Mouse (Mus musculus) ovary, postnatal 10 days (tissue): ENCODE data around the gene Cx3cl1.

Source experiments
- DNase-seq: peaks from one replicate; pipeline ENCODE4 v3.0.0; 2022; ENCODE audit warnings: low spot score

Cx3cl1 gene

DNA sequence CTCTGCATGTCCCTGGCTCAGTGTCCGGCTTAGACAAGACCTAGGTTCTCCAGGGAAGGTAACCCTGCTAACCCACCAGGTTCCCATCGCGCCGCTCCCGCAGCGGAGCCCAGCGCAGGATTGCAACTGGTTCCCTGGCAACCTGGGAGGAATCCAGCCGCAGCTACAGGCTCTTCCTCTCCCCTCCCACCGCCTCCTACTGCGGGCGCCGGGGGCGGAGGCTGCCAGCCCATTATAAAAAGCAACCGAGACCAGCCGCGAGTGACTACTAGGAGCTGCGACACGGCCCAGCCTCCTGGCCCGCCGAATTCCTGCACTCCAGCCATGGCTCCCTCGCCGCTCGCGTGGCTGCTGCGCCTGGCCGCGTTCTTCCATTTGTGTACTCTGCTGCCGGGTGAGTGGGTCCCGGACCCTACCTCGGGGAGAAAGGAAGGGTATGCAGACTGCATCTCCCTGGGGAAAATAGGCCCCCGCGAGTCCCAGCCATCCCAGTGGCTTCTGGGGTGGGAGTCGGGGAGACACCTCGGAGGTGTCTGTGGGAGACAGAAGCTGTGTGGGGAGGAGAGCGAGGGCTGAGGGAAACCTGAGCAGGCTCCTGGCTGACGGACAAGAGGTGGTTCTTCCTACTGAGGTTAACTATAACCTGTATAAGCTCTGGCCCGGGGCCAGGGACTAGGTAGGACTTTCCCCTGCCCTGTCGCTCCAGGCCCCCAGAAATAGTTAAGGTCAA lies at the start of gene Cx3cl1:
Gene Cx3cl1 (plus strand): TSS at position 69 of the 730 bp plus-strand sequence.
- peak; percentile 49 for DNase-seq

- DNase-seq = no peak
Measured at GRCm38 (mm10) chr8:94725998-94726397, 45.8 kb upstream of the Cx3cl1 start.

- no peak for DNase-seq
Measured at GRCm38 (mm10) chr8:94729301-94729700, 42.5 kb upstream of the Cx3cl1 start.

DNA sequence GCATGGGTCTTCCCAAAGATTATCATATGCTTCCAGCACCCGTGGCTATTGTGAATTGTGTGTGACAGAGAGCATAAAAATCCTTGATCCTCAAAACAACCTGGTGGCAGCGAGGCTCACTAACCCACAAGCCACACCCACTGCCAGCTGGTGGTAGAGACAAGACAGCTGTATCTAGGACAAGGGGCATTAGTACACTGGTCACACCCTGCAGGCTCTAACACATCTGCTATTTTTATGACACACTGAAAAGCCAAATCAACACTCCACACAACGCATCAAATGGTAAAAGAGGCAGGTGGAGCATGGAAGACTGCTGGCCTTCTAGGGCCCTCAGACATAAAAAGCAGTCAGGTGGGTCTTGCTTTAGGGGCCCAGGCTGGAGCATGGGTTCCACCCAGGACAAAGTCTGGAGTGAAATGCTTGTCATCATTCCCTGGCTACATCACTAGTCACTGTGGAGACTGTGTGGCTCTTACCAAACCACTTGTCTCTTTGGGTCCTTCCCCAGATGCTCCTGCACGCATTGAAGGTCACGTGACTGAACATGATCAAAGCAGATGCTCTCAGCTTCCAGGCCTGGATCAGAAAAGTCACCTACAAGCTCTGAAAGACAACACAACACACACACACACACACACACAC lies 37.9 kb upstream of the Cx3cl1 start:
- DNase-seq = no peak

DNA sequence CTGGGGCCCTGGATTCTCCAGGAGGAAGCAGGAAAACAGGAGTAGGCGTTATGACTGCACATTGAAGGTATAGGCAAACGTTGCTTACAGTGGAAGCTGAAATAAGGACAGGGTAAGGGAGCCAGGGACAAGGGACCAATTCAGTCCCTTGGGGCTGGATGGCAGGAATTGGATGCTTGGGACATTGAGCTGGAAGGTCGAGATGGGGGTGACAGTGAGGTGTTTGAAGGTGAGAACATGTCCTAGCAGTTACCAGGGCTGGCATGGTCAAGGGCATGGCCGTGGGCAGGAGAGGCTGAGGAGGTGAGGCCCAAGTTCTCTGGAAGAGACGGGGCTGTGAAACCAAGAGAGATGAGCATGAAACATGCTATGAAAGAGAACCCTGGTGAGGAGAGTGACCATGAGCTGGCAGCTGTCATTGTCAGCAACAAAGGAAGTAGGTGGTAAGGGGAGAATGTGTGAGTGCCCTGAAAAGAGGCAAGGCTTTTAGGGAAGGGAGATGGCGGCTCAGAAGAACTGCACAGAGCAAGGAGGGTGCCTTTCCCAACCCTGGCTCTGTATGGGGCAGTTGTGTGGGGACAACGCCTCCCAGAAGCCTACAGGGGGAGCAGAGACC lies 37.0 kb upstream of the Cx3cl1 start:
- DNase-seq = no peak

GRCm38 (mm10) chr8:94735426-94736094 lies 36.2 kb upstream of the Cx3cl1 start:
- no peak for DNase-seq

DNA sequence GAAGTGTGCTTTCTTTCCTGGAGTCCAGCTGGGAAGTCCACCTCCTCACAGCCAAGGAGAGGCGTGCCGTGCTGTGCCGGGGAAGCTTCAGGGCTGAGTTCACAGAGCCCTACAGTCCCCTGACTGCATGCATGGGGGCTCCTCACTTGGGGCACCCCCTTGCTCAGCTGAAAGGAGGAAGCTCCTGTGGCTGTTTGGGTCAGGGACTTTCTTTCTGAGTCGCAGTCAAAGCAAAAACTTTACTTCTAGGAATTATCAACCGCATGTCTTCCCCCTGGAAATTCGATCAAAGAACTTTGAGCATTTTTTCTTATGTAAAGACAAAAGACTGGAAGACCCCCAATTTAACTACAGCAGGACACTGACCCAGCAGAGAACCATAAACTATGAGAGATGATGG lies 32.0 kb upstream of the Cx3cl1 start:
- no peak for DNase-seq

GRCm38 (mm10) chr8:94740591-94740990 lies 31.2 kb upstream of the Cx3cl1 start:
- no peak for DNase-seq

DNA sequence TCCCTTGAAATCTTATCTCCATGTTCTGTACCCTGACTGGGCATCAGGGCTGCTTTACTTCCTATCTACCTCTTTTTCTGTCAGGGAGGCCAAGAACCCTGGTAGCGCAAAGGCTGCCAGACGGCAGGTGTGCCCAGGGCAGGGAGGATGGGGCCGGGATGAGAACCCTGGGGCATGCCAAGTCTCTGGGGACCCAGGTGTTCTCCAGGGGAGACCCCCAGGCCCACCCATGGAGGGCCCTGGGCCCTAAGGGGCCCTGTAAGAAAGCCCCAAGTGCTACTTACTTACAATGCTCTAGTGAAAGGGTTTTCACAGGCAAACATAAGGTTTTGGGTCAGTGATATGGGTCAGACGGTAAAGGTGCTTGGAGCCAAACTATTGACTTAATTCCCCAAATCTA lies 30.1 kb upstream of the Cx3cl1 start:
- no peak for DNase-seq

DNA sequence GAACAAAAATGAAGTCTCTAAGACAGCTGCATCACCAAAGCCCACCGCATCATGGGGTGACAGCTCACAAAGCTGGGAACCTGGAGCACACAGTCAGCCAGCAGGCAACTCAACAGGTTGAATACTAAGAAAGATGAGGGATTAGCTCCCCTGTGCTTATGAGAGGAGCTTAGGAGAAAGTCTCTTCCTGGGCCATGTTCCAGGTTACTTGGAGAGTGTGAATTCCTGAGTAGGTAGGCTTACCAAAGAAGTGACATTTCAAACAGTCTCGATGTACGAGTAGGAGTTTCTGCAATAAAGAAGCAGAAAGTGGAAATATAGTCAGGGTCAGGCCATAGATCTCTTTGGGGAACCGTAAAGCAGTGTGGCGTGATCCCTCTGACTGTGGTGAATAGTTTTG lies 27.3 kb upstream of the Cx3cl1 start:
- no peak for DNase-seq

DNA sequence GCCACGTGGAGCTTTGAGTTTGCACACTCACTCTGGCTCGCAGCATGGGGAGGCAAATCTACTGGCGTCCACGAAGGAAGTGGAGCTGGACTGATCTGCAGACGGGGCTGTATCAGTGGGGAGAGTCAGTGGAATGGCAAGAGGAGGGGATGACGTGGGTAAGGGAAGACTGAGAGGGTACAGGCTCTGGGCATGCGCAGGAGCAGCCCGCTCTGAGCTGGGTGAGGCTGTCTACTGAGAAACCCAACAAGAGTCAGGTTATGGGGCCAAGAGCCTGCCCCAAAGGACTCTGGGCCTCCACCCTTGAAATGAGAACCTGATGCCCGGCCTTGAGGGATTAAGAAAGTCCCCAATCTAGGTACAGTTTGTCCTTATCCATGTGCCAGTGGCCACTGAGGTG lies 26.8 kb upstream of the Cx3cl1 start:
- no peak for DNase-seq

DNA sequence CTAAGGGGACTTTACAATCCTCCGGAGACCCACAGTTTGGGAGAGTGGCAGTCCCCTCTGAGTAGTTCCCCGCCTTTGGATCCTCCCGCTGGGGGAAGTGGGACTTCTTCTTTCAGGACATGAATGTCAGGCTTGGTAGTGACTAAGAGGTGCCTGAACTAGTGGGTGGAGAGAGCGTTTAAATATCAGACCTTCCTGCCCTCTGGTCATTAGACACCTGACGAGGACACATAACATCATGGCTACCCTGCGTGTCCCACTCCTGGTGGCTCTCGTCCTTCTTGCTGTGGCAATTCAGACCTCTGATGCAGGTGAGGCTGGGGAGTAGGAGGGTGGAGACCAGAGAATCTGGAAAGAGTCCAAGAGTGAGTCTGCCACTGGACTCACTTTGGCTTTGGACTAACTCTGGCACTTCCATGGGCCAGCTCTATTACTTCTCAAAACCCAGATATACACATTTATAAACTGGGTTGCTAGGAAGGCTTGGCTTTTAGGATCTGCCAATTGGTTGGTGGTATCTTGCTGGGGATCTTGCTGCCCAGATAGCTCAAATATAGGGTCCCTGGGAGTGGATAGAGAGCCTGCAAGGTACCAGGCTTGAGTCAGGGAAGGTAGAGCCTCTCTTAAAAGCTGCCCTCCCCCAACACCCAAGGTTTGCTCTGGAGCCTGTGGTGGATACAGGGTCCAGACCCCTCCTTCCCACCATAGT lies 26.2 kb upstream of the Cx3cl1 start, which contains the start of gene Ccl22:
Gene Ccl22 (plus strand): TSS at position 115 of the 709 bp plus-strand sequence.
- DNase-seq = no peak

GRCm38 (mm10) chr8:94746832-94747231 lies 25.0 kb upstream of the Cx3cl1 start:
- DNase-seq = no peak

DNA sequence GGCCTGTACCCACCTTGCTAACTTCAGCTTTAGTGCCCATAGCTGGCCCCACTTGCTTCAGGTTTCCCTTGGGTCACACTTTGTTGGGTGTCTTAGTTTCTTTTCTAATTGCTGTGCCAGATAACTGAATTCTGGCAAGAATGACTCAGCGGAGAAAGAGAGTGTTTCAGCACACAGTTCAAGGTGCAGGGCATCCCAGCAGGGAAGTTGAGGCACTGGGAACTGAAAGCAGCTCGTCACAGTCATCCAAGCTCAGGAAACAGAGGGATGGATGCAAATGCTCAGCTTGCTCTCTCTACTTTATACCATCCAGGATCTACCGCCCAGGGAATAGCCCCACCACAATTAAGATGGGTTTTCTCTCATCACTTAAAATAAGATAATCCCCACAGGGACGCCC lies 23.4 kb upstream of the Cx3cl1 start:
- DNase-seq = no peak

DNA sequence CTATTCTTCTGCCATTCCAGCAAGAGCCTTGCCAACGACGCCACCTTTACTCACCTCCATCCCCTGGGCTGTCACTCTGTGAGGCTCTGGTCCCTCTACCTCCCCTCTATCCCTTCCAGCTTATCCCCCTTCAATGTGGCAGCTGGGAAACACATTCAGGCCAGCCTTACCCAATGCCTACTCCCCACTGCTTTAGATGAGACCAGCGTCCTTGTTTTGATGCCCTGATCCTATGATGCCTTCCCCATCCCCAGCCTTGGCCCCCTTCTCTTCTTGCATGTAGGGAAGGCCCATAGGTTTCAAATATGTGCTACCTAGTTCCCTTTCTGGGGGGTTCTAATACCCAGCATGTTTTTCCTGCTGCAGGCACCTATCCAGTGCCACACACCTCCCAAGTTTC lies 21.9 kb upstream of the Cx3cl1 start:
- no peak for DNase-seq

DNA sequence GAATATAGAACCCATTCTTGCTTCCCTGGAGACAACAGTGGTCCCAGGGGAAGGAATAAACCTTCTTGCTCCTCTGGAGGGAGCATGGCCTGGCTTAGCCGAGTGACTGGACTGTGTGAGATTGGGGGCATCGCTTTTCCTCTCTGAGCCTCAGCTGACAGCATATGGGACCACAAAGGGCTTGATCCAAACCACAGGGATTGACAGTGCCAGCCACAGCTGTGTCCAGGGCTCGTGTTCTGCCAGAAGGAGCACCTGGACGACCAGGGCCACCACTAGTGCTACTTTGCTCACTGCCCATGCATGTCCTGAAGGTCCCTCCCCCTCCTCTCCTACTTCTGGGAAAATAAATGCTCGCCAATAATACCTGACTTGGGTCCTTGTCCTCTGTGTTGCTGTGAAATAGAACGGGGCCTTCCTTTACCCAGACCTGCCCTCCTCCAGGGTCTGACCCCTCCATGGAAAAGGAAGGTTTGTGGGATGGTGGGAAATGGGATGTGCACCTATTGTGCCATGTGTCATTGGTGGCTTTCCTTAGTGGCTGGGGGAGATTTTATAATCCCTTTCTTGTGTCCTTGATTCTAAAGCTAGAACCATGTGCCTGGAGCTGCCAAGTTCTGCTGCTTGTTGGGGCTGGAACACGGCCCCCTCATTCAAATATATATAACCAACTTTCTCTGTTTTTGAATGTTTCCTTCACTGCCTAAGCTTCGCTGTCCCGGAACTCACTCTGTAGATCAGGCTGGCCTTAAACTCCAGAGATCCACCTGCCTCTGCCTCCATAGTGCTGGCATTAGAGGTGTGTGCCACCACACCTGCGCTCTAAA lies 20.6 kb upstream of the Cx3cl1 start:
- DNase-seq = no peak

DNA sequence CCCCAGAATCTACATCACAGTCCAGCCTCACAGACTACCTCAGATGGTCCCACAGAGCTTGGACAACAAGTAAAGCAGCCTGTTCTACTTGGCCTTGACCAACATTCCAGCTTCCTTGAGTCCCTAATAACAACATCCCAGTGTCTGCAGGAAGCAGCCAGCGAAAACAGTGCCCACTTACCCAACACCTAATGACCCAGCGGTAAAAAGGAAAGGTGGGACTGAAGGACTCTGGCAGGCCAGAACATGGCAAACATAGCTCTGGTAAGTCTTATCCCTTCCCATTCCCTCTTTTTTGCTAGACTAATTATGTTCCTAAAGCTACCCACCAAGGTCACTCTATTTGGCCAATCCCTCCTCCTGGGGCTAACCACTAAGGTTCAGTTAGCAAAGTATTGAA lies 17.8 kb upstream of the Cx3cl1 start:
- DNase-seq = no peak

GRCm38 (mm10) chr8:94754486-94754885 lies 17.3 kb upstream of the Cx3cl1 start:
- no peak for DNase-seq

DNA sequence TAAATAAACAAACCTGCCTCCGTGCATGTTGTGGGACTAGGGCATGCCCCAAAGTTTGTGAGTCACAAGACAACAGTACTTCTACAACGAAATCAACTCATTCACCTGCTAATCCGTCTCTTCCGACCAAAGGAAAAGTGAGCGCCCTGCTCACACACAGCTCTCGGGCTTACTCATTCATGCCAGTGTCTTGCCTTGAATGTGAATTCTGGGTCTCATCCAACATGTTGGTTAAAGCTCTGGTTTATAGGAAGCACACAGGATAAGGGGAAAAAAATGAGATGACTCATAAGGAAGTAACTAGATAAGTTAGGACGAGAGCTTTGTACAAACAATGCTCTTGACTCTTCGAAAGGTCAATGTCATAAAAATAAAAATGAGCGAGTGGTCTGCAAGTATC lies 4.8 kb upstream of the Cx3cl1 start:
- DNase-seq = no peak

DNA sequence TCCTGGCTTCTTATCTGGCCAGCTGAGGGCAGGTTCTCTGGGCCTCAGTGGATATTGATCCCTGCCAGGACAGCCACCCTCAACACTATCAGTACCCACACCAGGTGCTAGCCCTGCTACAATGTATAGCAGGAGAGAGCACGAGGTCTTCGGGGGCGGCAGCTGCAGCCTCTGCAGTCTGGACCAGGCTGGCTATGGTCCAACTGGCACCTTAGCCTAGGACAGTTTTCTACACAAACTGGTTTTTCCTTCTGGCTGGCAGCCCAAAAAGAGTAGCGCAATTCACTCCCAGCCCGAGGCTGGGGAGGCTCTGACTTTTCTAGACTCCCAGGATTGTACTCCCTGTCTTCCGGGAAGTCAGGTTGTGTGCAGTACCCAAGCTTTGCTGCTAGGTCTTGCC lies 864 bp upstream of the Cx3cl1 start:
- peak; percentile 24 for DNase-seq

DNA sequence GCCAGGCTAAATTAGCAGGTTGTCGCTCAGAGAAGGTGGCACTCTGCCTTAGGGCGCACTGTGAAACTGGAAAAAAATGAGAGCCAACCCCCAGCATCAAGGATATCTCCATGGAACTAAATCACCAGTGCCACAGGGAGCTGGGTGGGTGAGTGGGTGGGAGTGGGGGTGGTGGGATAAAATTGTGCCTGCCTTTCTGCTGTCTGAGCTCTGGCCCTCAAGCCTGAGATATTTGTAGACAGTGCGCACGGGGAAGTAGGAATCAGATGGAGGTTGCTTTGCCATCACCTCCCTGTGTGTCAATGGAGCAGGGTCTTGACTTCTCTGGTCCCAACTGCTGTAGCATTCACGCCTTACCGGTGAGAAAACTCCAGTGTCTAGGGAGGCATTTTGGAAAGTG lies 1.2 kb downstream of the Cx3cl1 start:
- DNase-seq = no peak
